Mouse (Mus musculus): Measurements from ENCODE around the gene Fcho1.
"Not testable (repeated sequence)": the region's sequence is repeated elsewhere in the genome, so short reads cannot be mapped to it uniquely, and the experiment has no call there.

Gene Fcho1

DNA sequence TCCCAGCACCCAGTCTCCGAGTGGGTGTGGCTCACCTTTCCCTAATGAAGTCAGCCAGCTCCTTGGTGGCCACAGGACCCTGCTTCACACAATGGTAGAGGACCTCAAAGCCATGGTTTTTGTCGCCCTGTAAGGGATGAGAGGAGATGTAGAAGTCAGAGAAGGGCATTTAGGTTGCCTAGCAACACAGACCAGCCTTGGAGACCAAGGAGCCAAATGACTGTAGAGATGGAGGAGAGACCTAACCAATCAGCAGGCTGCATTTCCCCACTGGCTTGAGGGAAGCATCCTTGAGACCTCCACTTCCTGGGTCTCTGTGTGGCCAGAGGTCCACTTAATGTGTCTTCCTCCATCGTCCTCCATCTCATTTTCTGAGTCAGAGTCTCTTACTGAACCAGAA, 7.3 kb downstream of the Fcho1 start:
- DNase-seq (ENCODE audit: low read depth, low spot score): no peak

DNA sequence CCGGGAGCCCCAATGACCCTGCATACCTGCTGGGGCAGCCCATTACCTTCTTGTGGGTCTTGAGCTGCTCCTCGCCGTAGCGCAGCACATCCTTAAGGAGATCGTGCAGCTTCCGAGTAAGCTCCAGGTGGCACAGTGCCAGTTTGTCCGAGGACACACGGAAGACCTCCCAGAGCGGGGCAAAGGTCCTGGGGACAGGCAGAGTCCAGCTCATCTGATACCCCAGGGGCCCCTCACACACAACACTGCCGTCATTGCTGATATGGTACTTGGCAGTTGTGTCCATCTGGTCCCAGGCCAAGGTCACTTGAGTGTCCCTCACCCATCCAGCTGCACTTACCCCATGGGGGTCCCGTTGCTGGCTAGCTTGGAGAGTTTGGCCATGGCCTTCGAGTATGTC, 8.4 kb downstream of the Fcho1 start:
- DNase-seq (ENCODE audit: low read depth, low spot score): no peak

GRCm38 (mm10) chr8:71716561-71717053, 8.9 kb downstream of the Fcho1 start:
- DNase-seq (ENCODE audit: low read depth, low spot score): peak; percentile 74

GRCm38 (mm10) chr8:71715531-71715930, 10.0 kb downstream of the Fcho1 start:
- DNase-seq (ENCODE audit: low read depth, low spot score): peak; percentile 49

GRCm38 (mm10) chr8:71711574-71711973, 13.9 kb downstream of the Fcho1 start:
- DNase-seq (ENCODE audit: low read depth, low spot score): no peak

DNA sequence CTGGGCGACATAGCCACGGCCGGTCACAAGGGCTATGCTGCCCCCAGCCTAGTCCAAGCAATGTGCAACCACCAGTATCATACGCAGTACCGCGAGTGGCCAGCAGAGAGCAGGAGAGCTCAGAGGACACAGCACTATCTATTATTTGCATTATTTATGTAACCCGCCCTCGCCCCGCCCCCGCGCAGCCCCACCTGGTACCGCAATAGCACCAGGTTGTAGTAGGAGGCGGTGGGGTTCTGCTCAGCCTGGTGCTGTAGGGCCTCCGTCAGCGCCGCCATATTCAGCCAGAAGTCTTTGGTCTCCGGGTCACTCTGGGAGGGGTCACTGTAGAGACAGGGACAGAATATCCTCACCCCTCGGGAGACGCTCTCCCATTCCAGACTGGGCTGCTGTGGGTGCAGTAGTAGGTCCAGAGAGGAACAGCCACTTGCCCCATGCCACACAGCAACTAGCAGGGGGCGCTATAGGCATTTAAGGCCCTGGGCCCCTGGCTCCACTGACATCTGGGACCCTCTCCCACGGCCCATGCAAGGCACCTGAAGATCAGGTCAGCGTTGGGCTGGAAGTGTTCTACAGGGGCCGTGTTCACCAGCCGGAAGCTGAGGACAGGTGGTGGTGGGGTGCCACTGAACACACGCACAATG, 15.6 kb downstream of the Fcho1 start:
- DNase-seq (ENCODE audit: low read depth, low spot score): peak; percentile 95

- DNase-seq (ENCODE audit: low read depth, low spot score): no peak
Observed at GRCm38 (mm10) chr8:71709134-71709799, 16.2 kb downstream of the Fcho1 start.

- DNase-seq (ENCODE audit: low read depth, low spot score): peak; percentile 87
Observed at GRCm38 (mm10) chr8:71707874-71708273, 17.6 kb downstream of the Fcho1 start.

GRCm38 (mm10) chr8:71703400-71703799, 22.1 kb downstream of the Fcho1 start:
- DNase-seq (ENCODE audit: low read depth, low spot score): not testable (repeated sequence)

DNA sequence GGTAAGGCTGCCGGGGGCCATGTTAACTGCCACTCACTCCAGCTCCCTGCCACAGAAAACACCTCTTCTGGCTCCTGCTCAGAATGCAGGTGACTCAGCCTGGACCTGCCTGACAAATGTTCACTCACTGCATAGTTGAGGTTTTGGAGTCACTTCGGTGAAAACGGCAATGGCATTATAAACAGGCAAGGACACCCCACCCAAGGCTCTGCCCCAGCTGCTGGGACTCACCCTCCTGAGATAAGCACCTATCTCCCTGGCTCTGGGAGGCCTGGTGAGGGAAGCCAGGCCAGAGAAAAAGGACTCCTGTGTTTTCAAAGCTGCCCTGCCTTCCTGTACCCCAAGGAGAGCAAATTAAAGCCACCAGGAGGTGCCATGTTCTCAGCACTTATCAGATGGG, 22.6 kb downstream of the Fcho1 start:
- no peak for DNase-seq (ENCODE audit: low read depth, low spot score)

GRCm38 (mm10) chr8:71702087-71702432, 23.5 kb downstream of the Fcho1 start:
- DNase-seq (ENCODE audit: low read depth, low spot score): peak; percentile 56

DNA sequence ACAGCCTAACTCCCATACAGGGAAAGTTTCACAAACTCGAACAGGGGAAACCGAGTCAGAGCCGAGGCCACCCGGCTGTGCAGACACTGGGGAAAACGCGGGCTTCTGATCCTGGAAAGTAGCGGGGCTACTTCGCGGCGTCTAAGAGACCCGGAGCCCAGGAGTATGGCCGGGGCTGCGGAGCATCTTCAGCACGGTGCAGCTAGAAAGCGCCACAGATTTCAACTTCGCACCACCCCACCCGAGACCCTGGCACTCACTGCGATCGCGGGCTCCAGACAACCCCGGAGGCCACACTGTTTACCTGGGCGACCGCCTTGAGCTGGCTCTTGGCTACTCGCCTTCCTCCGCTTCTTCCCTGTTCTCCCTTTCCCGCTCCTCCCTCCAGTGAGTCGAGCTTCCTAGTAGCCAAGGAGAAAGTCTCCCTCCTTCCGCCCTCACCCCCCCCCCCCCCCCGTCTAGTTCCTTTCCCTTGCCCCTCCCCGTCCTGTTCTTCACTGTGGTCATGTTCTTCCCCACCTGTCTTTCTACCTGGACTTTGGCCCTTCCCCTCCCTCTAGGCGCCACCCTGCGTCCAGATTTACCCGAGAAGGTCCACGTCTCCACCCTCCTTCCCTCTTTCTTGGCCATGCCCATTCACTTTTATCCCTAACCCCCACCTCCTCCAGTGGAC, 24.0 kb downstream of the Fcho1 start, which contains the start of gene B3gnt3:
Gene B3gnt3 (minus strand): TSS at position 376 of the 673 bp plus-strand sequence.
- DNase-seq (ENCODE audit: low read depth, low spot score): no peak

DNA sequence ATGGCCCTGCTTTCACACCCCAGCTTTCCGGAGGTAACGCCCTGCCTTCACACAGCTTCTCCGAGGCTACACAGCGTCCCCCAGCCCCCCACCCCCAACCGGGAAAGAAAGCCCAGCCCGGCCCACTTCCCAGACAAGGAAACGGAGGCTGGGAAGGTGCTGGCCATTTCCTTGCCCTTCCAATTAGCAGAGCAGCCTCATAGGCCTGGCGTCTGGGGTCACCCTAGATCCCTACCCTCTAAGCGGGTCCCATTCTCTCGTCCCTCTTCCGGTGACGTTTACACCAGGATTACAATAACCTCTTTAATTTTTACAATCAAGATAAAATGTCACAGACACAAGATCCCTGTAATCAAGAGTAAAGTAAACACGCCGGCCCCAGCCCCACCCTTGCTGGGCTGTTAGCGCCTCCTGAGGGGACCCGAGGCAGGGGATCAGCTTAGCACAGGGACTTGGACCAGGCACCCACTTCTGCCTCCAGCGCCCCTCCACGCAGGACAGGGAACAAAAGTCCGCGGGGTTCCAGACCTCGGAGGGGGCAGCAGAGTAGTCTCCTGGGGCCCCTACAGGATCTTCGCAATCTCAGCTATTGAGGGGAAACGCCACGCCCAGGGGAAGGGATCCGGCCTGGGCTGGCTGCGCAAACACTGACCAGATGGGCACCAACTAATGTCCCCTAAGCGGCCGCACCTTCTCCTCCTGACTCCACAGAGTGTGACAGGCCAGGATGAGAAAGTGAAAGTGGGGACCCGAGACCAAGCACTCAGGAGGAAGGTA, 24.8 kb downstream of the Fcho1 start:
- DNase-seq (ENCODE audit: low read depth, low spot score): no peak

DNA sequence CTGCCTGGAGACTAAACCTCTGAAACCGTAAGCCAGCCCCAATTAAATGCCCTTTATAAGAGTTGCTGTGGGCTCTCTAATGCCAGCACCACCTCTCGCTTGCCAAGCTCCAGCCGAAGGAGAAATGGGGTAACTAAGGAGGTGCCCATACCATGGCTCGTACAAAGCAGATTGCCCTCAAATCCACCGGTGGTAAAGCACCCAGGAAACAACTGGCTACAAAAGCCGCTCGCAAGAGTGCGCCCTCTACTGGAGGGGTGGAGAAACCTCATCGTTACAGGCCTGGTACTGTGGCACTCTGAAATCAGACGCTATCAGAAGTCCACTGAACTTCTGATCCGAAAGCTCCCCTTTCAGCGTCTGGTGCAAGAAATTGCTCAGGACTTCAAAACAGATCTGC, 30.1 kb downstream of the Fcho1 start:
- DNase-seq (ENCODE audit: low read depth, low spot score): not testable (repeated sequence)

- DNase-seq (ENCODE audit: low read depth, low spot score): peak; percentile 83
Observed at GRCm38 (mm10) chr8:71693166-71694041, 32.1 kb downstream of the Fcho1 start.

GRCm38 (mm10) chr8:71692509-71692908, 33.0 kb downstream of the Fcho1 start:
- DNase-seq (ENCODE audit: low read depth, low spot score): peak; percentile 44

GRCm38 (mm10) chr8:71689028-71689427, 36.5 kb downstream of the Fcho1 start, which contains the start of gene Insl3:
Insl3 (plus strand) TSS chr8:71689214.
- DNase-seq (ENCODE audit: low read depth, low spot score): peak; percentile 35

GRCm38 (mm10) chr8:71687616-71688015, 37.9 kb downstream of the Fcho1 start:
- peak; percentile 75 for DNase-seq (ENCODE audit: low read depth, low spot score)

- DNase-seq (ENCODE audit: low read depth, low spot score): peak; percentile 75
Observed at GRCm38 (mm10) chr8:71686143-71686734, 39.3 kb downstream of the Fcho1 start.

GRCm38 (mm10) chr8:71685573-71685972, 39.9 kb downstream of the Fcho1 start:
- peak; percentile 83 for DNase-seq (ENCODE audit: low read depth, low spot score)
